Mouse (Mus musculus): ENCODE results near the gene Tmpo. TPM values are rescaled to one million over a fixed set of nuclear protein-coding genes. Genes with fewer than 3 reads are reported as not detected.
A peak's percentile ranks its signal among the peaks of the same experiment; 100 is the strongest.

Gene Tmpo
- polyA plus RNA-seq, 1 experiment = 47.5 TPM

DNA sequence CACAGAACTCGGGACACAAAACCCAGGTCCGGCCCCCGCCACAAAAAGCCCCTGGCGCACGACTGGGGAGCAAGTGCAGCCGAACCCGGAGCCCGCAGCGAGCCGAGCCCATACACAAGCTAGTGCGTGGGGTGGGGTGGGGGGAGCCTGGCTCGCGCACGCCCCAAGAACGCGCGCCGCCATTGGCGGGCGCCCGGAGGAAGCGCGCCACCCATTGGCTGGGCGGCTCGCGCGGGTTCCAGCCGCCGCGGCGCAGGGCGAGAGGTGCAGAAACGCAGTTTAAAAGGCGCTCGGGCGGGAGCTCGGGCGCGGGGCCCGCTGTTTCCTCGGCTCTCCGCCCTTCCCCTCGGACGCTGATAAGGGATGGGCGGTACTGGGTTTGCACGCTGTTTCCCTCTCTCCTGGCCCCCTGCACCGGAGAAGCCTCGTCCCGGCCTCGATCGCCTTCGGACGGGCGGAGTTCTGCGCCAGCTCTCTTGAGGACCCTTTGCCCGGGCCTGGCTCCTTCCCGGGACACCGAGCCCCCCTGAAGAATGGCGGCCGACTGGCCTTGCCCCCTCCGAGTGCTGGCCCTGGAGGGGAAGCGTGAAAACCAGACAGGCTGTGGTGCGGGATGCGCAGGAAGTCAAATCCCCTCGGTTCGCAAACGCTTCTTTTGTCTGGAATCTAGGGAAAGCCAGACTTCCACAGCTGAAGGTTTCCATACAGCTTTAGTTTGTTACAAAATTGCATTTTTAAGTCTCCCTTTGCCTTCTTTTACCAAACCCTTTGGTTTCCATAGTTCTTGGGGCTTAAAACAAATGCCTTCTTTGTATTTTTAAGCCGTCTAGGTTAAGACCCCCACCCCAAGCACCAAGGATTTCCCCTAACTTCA is 9.4 kb downstream of the Tmpo start:
- Histone ChIP-seq H3K4me3 (replicated peaks; ENCODE audit: insufficient read depth, low read depth, low read length) (peak overlapping the region; percentile 82), H3K4me1 (ENCODE audit: control insufficient read depth, insufficient read depth, low read length) (no peaks in the 10 kb centered on the region; the same call in 1 of the 2 replicates), H3K27me3 (ENCODE audit: control insufficient read depth, insufficient read depth, low read length) (no peaks in the 10 kb centered on the region), H3K27ac (ENCODE audit: insufficient read depth, low read length) (peak overlapping the region; percentile 98)
- WGBS = under 1% methylated on average over 68 of the region's 68 CpGs
- TF ChIP-seq POLR2A (IDR thresholded peaks at IDR 0.05; ENCODE audit: borderline replicate concordance, insufficient read depth, low read length) (peak; percentile 59), CTCF (IDR thresholded peaks at IDR 0.05; ENCODE audit: borderline replicate concordance, insufficient read depth, low read depth, low read length) (no peak)
- DNase-seq = peak; percentile 94 to 96

DNA sequence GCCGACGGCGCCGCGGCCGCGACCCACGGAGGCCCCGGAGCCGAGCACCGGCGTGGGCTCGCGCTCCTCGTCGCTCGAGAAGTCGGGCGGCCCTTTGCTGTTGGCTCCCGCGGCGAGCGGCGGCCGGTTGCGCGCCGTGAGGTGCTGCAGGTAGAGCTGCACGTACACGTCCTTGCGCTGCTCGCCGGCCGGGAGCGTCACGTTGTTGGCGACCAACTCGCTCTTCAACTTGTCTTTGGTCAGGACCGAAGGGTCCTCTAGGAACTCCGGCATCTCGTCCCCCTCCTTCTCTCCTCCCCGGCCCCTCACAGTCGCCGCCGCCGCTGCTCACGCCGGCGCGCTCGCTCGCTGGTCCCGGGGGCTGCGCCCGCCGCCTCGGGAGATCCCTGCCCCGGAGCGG is 10.1 kb downstream of the Tmpo start:
- under 1% methylated on average over 42 of the region's 59 CpGs for WGBS
- Histone ChIP-seq H3K27ac (ENCODE audit: insufficient read depth, low read length) (peak overlapping the region; percentile 98), H3K4me3 (replicated peaks; ENCODE audit: insufficient read depth, low read depth, low read length) (peak overlapping the region; percentile 82), H3K27me3 (ENCODE audit: control insufficient read depth, insufficient read depth, low read length) (no peaks in the 10 kb centered on the region), H3K4me1 (ENCODE audit: control insufficient read depth, insufficient read depth, low read length) (no peaks in the 10 kb centered on the region; the same call in 1 of the 2 replicates)
- TF ChIP-seq CTCF (IDR thresholded peaks at IDR 0.05; ENCODE audit: borderline replicate concordance, insufficient read depth, low read depth, low read length) (no peak), POLR2A (IDR thresholded peaks at IDR 0.05; ENCODE audit: borderline replicate concordance, insufficient read depth, low read length) (no peak)
- no peak for DNase-seq

DNA sequence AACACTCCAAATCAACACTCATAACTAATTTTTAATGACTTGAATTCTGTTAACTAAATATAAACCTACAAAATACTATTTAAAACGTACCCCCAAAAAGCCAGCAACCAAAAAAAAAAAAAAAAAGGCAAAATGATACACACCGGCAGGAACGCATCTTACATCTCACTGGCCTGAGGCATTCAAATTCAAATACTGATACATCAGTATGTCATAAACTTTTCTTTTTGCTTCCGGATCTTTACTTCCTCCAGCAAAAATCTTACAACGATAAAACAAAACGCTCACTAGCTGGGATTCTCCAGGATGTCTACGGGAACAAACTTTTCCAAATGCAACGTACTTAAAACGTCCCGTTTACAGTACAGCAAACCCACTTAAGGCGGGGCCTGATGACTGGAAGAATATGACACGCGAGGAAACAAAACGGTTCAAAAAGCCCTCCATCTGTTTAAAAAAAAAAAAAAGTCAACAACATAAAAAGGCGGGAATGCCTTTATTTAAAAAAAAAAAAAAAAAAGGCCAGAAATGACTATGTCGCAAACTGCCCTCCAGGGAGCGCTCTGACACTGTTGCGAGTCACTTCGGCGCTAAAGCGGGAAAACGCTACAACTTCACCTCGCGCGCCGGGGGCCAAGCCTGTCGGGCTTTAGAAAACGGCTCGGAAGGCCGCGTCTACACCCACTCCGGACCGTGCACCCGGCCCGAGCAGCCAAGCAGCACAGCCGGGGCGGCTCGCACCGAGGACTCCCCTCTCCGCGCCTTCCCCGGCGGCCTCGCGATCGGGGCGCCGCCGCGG is 10.8 kb downstream of the Tmpo start:
- Histone ChIP-seq H3K27ac (ENCODE audit: insufficient read depth, low read length) (peak overlapping the region; percentile 98), H3K4me1 (ENCODE audit: control insufficient read depth, insufficient read depth, low read length) (no peaks in the 10 kb centered on the region; the same call in 1 of the 2 replicates), H3K4me3 (replicated peaks; ENCODE audit: insufficient read depth, low read depth, low read length) (peak overlapping the region; percentile 82), H3K27me3 (ENCODE audit: control insufficient read depth, insufficient read depth, low read length) (no peaks in the 10 kb centered on the region)
- under 1% methylated on average over 49 of the region's 50 CpGs for WGBS
- DNase-seq = peak; percentile 86 to 89
- TF ChIP-seq POLR2A (IDR thresholded peaks at IDR 0.05; ENCODE audit: borderline replicate concordance, insufficient read depth, low read length) (0 out of 2 replicates have a peak, but pooled peaks have one; percentile 32), CTCF (IDR thresholded peaks at IDR 0.05; ENCODE audit: borderline replicate concordance, insufficient read depth, low read depth, low read length) (peak; percentile 76)

DNA sequence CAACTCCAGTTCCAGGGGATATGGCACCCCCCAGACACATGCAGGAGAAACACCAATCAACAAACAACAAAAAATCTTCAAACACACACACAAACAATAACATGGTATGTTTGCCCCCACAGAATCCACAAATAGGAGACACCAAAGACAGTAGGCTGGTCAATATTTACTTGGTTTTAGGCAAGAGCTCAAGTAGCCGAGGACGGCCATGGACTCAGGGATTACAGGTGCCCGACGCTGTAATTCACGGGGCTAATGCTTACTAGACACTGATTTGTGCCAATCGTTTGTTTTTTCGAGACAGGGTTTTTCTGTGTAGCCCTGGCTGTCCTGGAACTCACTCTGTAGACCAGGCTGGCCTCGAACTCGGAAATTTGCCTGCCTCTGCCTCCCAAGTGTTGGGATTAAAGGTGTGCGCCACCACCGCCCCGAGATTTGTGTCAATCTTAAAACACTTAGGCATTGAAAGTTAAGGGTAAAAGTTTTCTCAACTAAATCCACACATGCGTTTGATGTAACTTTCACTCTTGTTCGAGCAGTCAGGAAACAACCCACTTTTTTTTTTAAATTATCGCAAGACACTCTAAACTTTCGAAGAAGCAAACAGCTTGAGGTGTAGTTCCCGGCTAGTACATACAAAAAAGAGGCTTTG is 11.6 kb downstream of the Tmpo start:
- WGBS = 18% methylated on average over 17 of the region's 17 CpGs
- Histone ChIP-seq H3K27me3 (ENCODE audit: control insufficient read depth, insufficient read depth, low read length) (no peaks in the 10 kb centered on the region), H3K27ac (ENCODE audit: insufficient read depth, low read length) (no peak overlapping the region), H3K4me1 (ENCODE audit: control insufficient read depth, insufficient read depth, low read length) (no peaks in the 10 kb centered on the region; the same call in 1 of the 2 replicates), H3K4me3 (replicated peaks; ENCODE audit: insufficient read depth, low read depth, low read length) (peak overlapping the region; percentile 41)
- TF ChIP-seq CTCF (IDR thresholded peaks at IDR 0.05; ENCODE audit: borderline replicate concordance, insufficient read depth, low read depth, low read length) = no peak
- TF ChIP-seq POLR2A (IDR thresholded peaks at IDR 0.05; ENCODE audit: borderline replicate concordance, insufficient read depth, low read length) = no peak
- DNase-seq = no peak

DNA sequence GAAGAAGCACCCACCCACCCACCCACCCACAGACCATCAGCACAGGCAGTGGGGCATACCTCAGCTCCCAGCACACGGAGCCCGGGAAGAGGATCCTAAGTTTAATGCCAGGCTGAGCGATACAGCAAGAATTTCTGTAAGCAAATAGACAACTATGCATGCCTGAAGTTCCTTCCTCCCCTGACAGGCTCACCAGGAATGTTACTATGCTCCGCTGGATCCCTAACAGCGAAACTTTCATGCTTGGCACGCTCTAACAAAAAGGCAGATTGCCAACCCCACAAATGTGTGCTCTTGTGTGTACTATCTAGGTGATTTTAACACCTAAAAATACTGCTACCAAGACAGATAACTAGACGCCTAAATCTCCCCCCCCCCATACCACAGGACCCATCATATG is 13.8 kb downstream of the Tmpo start:
- WGBS = 9% methylated on average over 7 of the region's 7 CpGs
- no peak overlapping the region for H3K27ac ChIP-seq (ENCODE audit: insufficient read depth, low read length)
- H3K4me3 ChIP-seq (replicated peaks; ENCODE audit: insufficient read depth, low read depth, low read length) = no peak overlapping the region
- no peak for DNase-seq
- H3K4me1 ChIP-seq (ENCODE audit: control insufficient read depth, insufficient read depth, low read length) = no peaks in the 10 kb centered on the region; the same call in 1 of the 2 replicates
- TF ChIP-seq CTCF (IDR thresholded peaks at IDR 0.05; ENCODE audit: borderline replicate concordance, insufficient read depth, low read depth, low read length) (no peak), POLR2A (IDR thresholded peaks at IDR 0.05; ENCODE audit: borderline replicate concordance, insufficient read depth, low read length) (no peak)
- H3K27me3 ChIP-seq (ENCODE audit: control insufficient read depth, insufficient read depth, low read length) = no peaks in the 10 kb centered on the region

DNA sequence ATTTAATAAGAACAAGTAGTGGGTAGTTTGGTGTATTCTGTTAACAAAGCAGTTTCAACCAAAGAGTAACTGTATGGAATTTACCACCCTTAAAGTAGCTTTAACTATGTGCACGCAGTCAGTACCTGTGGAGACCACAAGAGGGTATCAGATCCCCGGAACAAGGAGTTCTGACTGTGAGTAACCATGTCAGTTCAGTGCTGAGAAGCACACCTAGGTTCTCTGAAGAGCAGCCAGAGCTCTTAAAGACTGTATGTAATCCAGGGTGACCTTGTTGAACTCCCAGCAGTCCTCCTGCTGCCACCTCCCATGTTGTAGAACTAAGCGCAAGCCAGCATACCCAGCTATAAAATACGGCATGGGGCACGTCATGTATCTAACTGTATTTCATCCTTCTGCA is 14.2 kb downstream of the Tmpo start:
- Histone ChIP-seq H3K27me3 (ENCODE audit: control insufficient read depth, insufficient read depth, low read length) (no peaks in the 10 kb centered on the region), H3K27ac (ENCODE audit: insufficient read depth, low read length) (no peak overlapping the region), H3K4me1 (ENCODE audit: control insufficient read depth, insufficient read depth, low read length) (no peaks in the 10 kb centered on the region; the same call in 1 of the 2 replicates), H3K4me3 (replicated peaks; ENCODE audit: insufficient read depth, low read depth, low read length) (no peak overlapping the region)
- 41% methylated on average over 5 of the region's 5 CpGs for WGBS
- peak; percentile 53 for DNase-seq
- TF ChIP-seq POLR2A (IDR thresholded peaks at IDR 0.05; ENCODE audit: borderline replicate concordance, insufficient read depth, low read length) (no peak), CTCF (IDR thresholded peaks at IDR 0.05; ENCODE audit: borderline replicate concordance, insufficient read depth, low read depth, low read length) (peak; percentile 65)

DNA sequence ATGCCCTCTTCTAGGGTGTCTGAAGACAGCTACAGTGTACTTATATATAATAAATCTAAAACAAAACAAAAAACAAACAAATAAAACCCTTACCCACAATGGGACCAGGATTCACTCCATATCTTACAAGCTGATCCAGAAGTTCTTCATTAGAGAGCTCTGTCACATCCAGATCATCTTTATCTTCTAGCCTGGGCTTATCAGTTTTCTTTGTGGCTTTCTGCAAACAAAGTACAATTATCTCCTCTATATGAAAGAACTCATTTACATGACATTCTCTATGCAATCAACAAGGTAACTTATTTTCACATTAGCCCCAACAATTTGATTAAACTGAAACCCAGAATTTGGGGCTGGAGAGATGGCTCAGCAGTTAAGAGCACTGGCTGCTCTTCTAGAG is 15.3 kb downstream of the Tmpo start:
- Histone ChIP-seq H3K4me1 (ENCODE audit: control insufficient read depth, insufficient read depth, low read length) (no peaks in the 10 kb centered on the region; the same call in 1 of the 2 replicates), H3K27ac (ENCODE audit: insufficient read depth, low read length) (no peak overlapping the region), H3K27me3 (ENCODE audit: control insufficient read depth, insufficient read depth, low read length) (no peaks in the 10 kb centered on the region), H3K4me3 (replicated peaks; ENCODE audit: insufficient read depth, low read depth, low read length) (no peak overlapping the region)
- TF ChIP-seq CTCF (IDR thresholded peaks at IDR 0.05; ENCODE audit: borderline replicate concordance, insufficient read depth, low read depth, low read length) (no peak), POLR2A (IDR thresholded peaks at IDR 0.05; ENCODE audit: borderline replicate concordance, insufficient read depth, low read length) (no peak)
- DNase-seq = no peak

Measured in cerebellum, adult 2 months (tissue).